Mouse (Mus musculus): ENCODE data around the gene Trpm4.

Trpm4 gene

DNA sequence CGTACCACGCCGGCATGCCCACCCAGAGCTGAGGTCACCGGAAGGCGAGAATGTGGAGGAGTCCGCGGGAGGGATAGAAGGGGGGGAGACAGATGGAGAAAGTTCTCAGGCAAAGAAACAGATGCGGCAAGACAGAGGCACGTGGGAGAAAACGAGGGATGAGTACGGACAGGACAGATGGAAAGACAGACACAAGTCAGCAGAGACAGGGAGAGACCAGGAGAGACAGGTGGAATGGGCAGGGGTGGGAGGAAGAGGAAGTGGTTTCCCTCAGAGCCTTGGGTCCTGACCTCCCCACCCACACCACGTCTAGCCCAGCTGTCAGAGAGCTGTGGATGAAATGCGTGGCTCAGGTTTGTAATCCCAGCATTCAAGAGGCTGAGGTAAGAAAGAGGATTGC is 13.3 kb upstream of the Trpm4 start:
- no peak for DNase-seq

DNA sequence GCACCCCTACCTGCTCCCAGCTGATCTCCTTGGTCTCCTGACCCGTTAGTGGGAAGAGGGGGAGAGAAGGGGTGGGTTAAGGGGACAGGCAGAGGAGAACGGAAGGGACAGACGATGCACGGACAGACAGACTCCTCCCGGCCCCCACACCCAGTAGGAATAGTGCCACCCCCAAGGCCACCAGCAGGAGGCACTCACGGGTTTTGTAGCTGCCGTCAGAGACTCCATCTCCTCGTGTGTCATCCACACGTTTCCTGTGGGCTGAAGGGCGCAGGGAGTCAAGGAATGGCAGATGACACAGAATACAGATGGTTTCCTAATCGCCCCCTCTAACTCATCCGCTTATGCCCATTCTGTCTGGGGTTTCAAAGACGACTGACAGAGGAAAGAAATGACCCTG is 10.0 kb upstream of the Trpm4 start:
- DNase-seq, result no peak

DNA sequence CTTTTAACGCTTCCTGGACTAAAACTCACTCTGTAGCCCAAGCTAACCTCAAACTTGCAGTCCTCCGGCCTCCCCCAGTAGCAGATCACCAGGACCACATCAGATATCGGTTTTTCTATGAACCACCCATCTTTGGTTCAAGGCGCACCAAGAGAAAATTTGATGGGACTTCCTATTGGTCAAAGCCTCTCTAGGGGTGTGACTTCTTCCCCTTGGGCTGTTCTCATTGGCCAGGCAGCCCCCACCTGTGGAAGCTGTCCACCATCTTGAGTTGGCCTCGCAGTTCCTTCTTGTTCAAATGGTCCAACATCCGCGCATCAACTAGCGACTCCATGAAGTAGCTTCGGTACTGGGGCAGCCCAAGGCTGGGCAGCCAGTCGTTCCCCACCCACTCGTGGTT is 8.5 kb upstream of the Trpm4 start:
- DNase-seq, result no peak

GRCm38 (mm10) chr7:45341303-45341702 is 7.7 kb upstream of the Trpm4 start:
- DNase-seq, result peak; percentile 75

GRCm38 (mm10) chr7:45340669-45341068 is 7.1 kb upstream of the Trpm4 start:
- DNase-seq, result peak; percentile 46 to 48

- DNase-seq, result no peak
Measured at GRCm38 (mm10) chr7:45340066-45340442, 6.5 kb upstream of the Trpm4 start.

DNA sequence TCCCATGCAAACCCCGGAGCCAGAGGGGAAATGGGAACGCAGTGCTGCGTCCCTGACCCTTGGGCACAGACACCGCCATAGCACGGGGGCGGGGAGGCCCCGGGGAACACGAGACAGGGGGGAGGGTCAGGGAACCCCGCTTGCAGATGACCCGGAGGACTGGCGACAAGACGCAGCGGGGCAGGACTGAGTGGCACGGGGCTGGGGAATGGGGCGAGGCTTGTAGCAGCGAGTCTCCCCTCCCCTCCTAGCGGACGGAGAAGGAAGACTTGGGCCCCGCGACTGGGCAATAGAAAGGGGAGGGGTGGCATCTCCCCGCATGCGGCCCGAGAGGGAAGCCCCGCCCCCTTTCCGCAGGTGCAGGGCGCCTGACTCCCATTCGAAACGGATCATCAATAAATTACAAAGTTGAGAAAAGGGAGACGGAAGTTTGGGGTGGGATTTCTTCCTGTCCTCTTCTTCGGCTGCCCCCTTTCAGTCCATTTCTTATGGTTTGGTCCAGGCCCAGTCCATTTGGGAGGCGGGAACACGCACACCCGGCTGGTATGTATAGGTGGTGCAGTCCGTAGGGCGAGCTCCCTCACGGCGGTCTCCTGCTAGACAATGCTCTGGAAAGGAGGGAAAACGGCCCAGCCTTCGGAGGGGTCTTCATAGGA is 6.0 kb upstream of the Trpm4 start:
- DNase-seq, result peak; percentile 39 to 49

DNA sequence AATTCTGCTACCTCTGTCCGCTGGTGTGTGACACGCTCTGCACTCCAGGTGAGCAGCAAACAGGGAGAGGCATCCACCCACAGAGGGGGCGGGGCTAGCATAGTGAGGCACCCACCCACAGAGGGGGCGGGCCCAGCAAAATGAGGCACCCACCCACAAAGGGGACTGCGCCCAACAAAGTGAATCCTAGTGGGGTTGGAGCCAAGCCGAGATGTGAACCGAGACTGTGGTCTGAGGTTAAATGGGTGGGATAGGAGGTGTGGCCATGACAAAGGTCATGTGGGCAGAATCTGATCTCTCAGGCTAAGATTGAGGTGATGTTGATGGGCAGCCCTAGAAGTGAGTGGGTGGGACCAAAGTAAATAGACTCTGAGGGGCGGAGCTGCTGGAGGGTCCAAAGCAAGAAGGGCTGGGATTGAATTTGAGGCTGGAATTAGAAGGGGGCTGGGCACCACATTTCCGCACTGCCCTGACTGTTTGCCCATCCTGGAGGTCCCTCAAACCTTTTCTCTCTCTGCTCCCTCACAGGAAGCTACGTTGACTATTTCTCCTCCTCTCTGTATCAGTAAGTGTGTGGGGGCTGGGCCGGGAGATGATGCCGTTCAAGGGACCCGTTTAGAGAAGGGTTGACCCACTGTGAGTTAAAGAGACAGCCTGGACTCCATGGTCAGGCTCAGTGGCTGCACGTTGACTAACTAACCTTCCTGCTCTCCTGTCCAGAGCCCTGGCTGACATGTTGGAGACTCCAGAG is 4.8 kb upstream of the Trpm4 start:
- DNase-seq, result peak; percentile 46

GRCm38 (mm10) chr7:45337469-45337868 is 3.9 kb upstream of the Trpm4 start:
- no peak for DNase-seq

DNA sequence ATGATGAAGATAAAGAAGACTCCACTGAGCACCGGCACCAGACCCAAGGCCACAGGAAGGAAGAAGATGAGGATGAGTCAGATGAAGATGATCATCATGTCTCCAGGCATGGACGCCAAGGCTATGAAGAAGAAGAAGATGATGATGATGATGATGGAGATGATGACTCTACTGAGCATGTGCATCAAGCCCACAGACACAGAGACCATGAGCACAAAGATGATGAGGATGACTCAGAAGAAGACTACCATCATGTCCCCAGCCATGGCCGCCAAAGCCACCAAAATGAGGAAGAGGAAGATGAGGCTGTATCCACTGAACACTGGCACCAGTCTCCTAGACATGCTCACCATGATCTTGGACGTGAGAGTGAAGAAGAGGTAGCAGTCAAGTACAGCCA is 2.7 kb upstream of the Trpm4 start:
- DNase-seq, result no peak

GRCm38 (mm10) chr7:45335056-45335455 is 1.5 kb upstream of the Trpm4 start, which contains the start of gene Hrc:
Hrc (plus strand) TSS chr7:45335290.
- DNase-seq, result no peak

- DNase-seq, result no peak
Measured at GRCm38 (mm10) chr7:45334605-45335004, 1.0 kb upstream of the Trpm4 start.

- DNase-seq, result peak; percentile 35 to 49
Measured at GRCm38 (mm10) chr7:45332685-45333425, 725 bp downstream of the Trpm4 start.

DNA sequence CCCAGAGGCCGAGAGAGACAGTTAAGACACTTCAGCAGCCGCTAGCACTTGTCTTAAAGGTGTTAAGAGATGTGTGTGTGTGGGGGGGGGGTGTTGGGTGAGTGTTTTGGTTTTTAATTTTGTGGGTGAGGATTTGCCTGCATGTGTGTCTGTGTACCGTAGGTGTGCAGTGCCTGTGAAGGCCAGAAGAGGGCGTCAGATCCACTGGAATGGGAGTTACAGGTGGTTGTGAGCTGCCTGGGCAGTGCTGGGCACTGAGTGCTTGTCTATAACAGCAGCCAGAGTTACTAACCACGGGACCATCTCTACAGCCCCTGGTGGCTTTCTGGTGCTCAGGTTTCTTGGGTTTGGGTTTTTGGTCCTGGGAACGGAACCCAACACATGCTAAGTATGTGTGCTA is 2.1 kb downstream of the Trpm4 start:
- no peak for DNase-seq

GRCm38 (mm10) chr7:45328841-45329475 is 4.6 kb downstream of the Trpm4 start:
- DNase-seq, result no peak

DNA sequence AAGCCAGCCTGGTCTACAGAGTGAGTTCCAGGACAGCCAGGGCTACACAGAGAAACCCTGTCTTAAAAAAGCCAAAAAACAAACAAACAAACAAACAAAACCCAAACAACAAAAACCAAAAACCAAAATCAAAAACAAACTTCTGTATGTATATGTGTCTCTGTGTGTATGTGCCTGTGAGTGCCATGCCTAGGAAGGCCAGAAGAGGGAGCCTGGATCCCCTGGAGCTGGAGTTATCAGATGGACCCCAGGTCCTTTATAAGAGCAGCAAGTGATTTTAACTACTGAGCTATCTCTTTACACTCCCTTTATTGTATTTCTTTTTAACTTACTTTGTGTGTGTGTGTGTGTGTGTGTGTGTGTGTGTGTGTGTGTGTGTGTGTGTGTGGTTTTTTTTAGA is 7.8 kb downstream of the Trpm4 start:
- no peak for DNase-seq

DNA sequence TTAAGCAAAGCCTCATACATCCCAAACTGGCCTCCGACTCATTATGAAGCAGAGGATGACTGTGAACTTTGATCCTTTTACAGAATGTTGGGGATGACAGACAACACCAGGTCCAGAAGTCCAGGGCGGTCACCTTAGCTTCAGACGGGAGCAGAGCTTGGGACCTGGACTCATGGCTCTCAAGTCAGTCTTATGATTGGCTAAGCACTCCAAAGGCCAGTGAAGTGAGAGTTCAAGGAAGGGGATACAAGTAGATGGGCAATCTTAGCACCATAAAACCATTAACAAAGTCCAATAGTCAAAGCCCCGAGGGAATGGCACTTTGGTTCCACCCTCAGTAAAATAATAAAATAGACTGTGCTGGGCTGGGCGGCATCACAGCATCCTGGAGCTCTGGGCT is 10.5 kb downstream of the Trpm4 start:
- DNase-seq, result no peak

DNA sequence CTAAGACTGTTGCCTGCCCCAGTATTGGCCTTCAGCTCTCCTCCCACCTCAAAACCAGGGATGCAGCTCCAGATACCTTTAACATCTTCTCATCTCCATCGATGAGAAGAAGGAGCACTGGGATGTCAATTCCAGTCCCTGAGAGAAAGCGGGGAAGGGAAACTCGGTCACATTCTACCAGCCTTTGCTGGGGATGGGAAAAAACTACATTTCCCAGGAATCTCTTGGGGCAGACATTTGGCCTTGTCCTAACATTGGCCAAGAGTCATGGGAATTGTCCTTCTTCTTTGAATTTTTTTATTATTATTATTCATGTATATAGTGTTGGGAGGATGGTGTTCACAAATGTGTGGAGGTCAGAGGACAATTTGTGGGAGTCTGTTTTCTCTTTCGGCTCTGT is 11.3 kb downstream of the Trpm4 start:
- no peak for DNase-seq

GRCm38 (mm10) chr7:45316536-45316935 is 17.0 kb downstream of the Trpm4 start:
- DNase-seq, result no peak

- DNase-seq, result peak; percentile 64 to 72
Measured at GRCm38 (mm10) chr7:45315182-45315701, 18.3 kb downstream of the Trpm4 start.

DNA sequence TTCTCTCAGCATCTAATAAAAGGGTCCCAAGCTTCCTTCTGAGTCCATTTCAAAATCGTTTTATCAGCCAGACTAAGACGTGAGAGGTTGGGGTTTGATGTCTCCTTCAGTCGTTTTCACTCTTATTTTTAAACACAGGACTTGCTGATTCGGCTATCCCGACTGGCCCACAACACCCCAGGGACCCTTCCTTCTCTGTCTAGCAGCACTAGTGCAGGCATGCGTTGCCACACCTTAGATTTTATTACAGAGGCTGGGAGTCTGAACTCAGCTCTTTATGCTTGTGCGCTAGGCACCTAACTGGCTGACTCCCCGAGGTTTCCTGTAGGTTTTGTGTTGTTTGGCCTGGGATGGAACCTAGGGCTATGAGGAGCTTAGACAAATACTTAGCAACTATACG is 20.1 kb downstream of the Trpm4 start:
- no peak for DNase-seq

GRCm38 (mm10) chr7:45312686-45313453 is 20.7 kb downstream of the Trpm4 start:
- DNase-seq, result no peak
